7 mouse cellular contexts compared by ENCODE assay signal in genomic region chr6:147092136-147092535, GRCm38 (mm10). TPM values are rescaled to one million over a fixed set of nuclear protein-coding genes. Genes with fewer than 3 reads are reported as not detected.
DNase-seq lines count a peak whose midpoint lies in the region; ATAC-seq and TF ChIP-seq lines count a peak whose summit lies in the region.

No protein-coding gene starts in this region.

- peak overlapping the region; percentile 86 for H3K4me2 ChIP-seq in forebrain, embryonic 16.5 days (ENCODE audit: low read length)
- peak overlapping the region; percentile 98 for H3K4me2 ChIP-seq in lung, postnatal 0 days (replicated peaks; ENCODE audit: low read depth, low read length)

- no peak for TF ChIP-seq EP300 in lung, postnatal 0 days (IDR thresholded peaks at IDR 0.05)

- peaks cover 2% of the 10 kb centered on the region; the same call in 1 of the 2 replicates for H3K36me3 ChIP-seq in forebrain, embryonic 16.5 days (ENCODE audit: control insufficient read depth, insufficient read depth)
- H3K36me3 ChIP-seq in lung, postnatal 0 days (ENCODE audit: insufficient read depth, low read length) = no peaks in the 10 kb centered on the region

- no peak for TF ChIP-seq CTCF in lung, postnatal 0 days (IDR thresholded peaks at IDR 0.05)

- peak overlapping the region; percentile 76 for H3K4me3 ChIP-seq in forebrain, embryonic 16.5 days (replicated peaks; ENCODE audit: low read length)
- peak overlapping the region; percentile 76 for H3K4me3 ChIP-seq in lung, postnatal 0 days (ENCODE audit: low read depth, low read length)

- no peaks in the 10 kb centered on the region for H3K27me3 ChIP-seq in forebrain, embryonic 16.5 days (replicated peaks; ENCODE audit: control insufficient read depth, insufficient read depth, low read length)
- 0 out of 2 replicates have a peak, but pooled peaks cover 2% of the 10 kb centered on the region for H3K27me3 ChIP-seq in lung, postnatal 0 days (replicated peaks; ENCODE audit: insufficient read depth, low read length)

- no peak; the same call in 1 of the 2 replicates for ATAC-seq in forebrain, embryonic 16.5 days
- no peak for ATAC-seq in lung, postnatal 0 days

- intact Hi-C loops in heart, postnatal 36 days (cut with DNase I) = loop anchor here (2.0 kb wide), 1 partner anchor 83 kb away; no protein-coding TSS in a partner anchor

- peak; percentile 60 to 83 for DNase-seq in adrenal gland, adult (ENCODE audit: inconsistent age in 2 of 2, low spot score in 1 of 2)
- DNase-seq in cerebellum, adult 8-10 months = peak; percentile 60
- DNase-seq in heart, postnatal 36 days = peak; percentile 60 to 61
- DNase-seq in layer of hippocampus, adult 8-10 months (ENCODE audit: low spot score in 2 of 2) = peak; percentile 21 to 44
- DNase-seq in lung, postnatal 0 days (ENCODE audit: low spot score) = peak; percentile 21
- peak; percentile 42 to 58 for DNase-seq in right cerebral cortex, adult 2 months (ENCODE audit: low spot score in 2 of 2)

- peaks cover 32% of the 10 kb centered on the region for H3K4me1 ChIP-seq in forebrain, embryonic 16.5 days (replicated peaks; ENCODE audit: control insufficient read depth, insufficient read depth, low read length)
- H3K4me1 ChIP-seq in lung, postnatal 0 days (ENCODE audit: insufficient read depth, low read depth, low read length) = peaks cover 9% of the 10 kb centered on the region; the same call in 1 of the 2 replicates

- peak overlapping the region; percentile 98 for H3K9ac ChIP-seq in forebrain, embryonic 16.5 days (replicated peaks; ENCODE audit: low read depth, low read length)
- peak overlapping the region; percentile 62 for H3K9ac ChIP-seq in lung, postnatal 0 days (replicated peaks; ENCODE audit: low read depth)

- H3K9me3 ChIP-seq in forebrain, embryonic 16.5 days (ENCODE audit: control insufficient read depth, low read length) = no peaks in the 10 kb centered on the region
- no peaks in the 10 kb centered on the region for H3K9me3 ChIP-seq in lung, postnatal 0 days (ENCODE audit: low read length)

- H3K27ac ChIP-seq in forebrain, embryonic 16.5 days (ENCODE audit: low read length) = no peak overlapping the region; the same call in none of the 2 replicates
- no peak overlapping the region for H3K27ac ChIP-seq in lung, postnatal 0 days (ENCODE audit: low read length)

- 1% methylated on average over 15 of the region's 15 CpGs for WGBS in forebrain, embryonic 16.5 days
- WGBS in lung, postnatal 0 days = 2% methylated on average over 15 of the region's 15 CpGs

RNA-seq across cellular contexts. Expression of gene Klhl42, which starts 1.0 kb away (rescaled TPM):
- 6.5 and 6.8 TPM in 2 replicates for polyA plus RNA-seq in forebrain, embryonic 16.5 days (2015; fragmentation: Nextera tagmentation; extraction: Ambion mirVana)
- total RNA-seq in heart, postnatal 36 days (2021) = 1 to 10 TPM; 5.7 to 6.9 TPM
- total RNA-seq in layer of hippocampus, adult 8-10 months (2022) = 10 to 100 TPM; 18.3 to 24.1 (median 21.6) TPM
- 3.9 and 4.4 TPM in 2 replicates for polyA plus RNA-seq in lung, postnatal 0 days (2015; fragmentation: Nextera tagmentation; extraction: Ambion mirVana)

RNA-seq across cellular contexts. Expression of gene Mansc4, which starts 5.3 kb away (rescaled TPM):
- polyA plus RNA-seq in forebrain, embryonic 16.5 days (2015; fragmentation: Nextera tagmentation; extraction: Ambion mirVana) = 0.73 and 1.1 TPM in 2 replicates
- total RNA-seq in heart, postnatal 36 days (2021) = not detected
- total RNA-seq in layer of hippocampus, adult 8-10 months (2022) = under 1 TPM in 1 of 4 experiments, not detected in 3; 0.34 TPM
- polyA plus RNA-seq in lung, postnatal 0 days (2015; fragmentation: Nextera tagmentation; extraction: Ambion mirVana) = 3.4 and 3.6 TPM in 2 replicates

RNA-seq across cellular contexts. Expression of gene Mrps35, which starts 49.6 kb away (rescaled TPM):
- 78.5 and 82.3 TPM in 2 replicates for polyA plus RNA-seq in forebrain, embryonic 16.5 days (2015; fragmentation: Nextera tagmentation; extraction: Ambion mirVana)
- total RNA-seq in heart, postnatal 36 days (2021) = 100 to 1,000 TPM; 195 to 200 TPM
- total RNA-seq in layer of hippocampus, adult 8-10 months (2022) = 10 to 100 TPM; 42.8 to 52.5 (median 45.9) TPM
- 64.7 and 69.3 TPM in 2 replicates for polyA plus RNA-seq in lung, postnatal 0 days (2015; fragmentation: Nextera tagmentation; extraction: Ambion mirVana)

RNA-seq across cellular contexts. Expression of gene Rep15, which starts 59.8 kb away (rescaled TPM):
- 0.34 and 1.1 TPM in 2 replicates for polyA plus RNA-seq in forebrain, embryonic 16.5 days (2015; fragmentation: Nextera tagmentation; extraction: Ambion mirVana)
- total RNA-seq in heart, postnatal 36 days (2021) = 1 to 10 TPM in 1 of 2 experiments, under 1 TPM in 1; 0.87 to 1.2 TPM
- total RNA-seq in layer of hippocampus, adult 8-10 months (2022) = 1 to 10 TPM in 3 of 4 experiments, under 1 TPM in 1; 0.91 to 2.2 (median 1.4) TPM
- polyA plus RNA-seq in lung, postnatal 0 days (2015; fragmentation: Nextera tagmentation; extraction: Ambion mirVana) = 0.61 and 0.71 TPM in 2 replicates

Comparison
In these comparisons a context has a peak if more than half of its experiments do, and no peak if none do; other contexts are left out.
1. DNase-seq: peak in every context shown above with its lines; median percentile 72 in adrenal gland, adult; 60 in heart, postnatal 36 days; 60 in cerebellum, adult 8-10 months; 50 in right cerebral cortex, adult 2 months; 32 in layer of hippocampus, adult 8-10 months; 21 in lung, postnatal 0 days.